Mouse (Mus musculus): ENCODE data around the gene Psmc3.
A peak's percentile ranks its signal among the peaks of the same experiment; 100 is the strongest.
"Not testable (repeated sequence)": the region's sequence is repeated elsewhere in the genome, so short reads cannot be mapped to it uniquely, and the experiment has no call there.

Psmc3 gene

DNA sequence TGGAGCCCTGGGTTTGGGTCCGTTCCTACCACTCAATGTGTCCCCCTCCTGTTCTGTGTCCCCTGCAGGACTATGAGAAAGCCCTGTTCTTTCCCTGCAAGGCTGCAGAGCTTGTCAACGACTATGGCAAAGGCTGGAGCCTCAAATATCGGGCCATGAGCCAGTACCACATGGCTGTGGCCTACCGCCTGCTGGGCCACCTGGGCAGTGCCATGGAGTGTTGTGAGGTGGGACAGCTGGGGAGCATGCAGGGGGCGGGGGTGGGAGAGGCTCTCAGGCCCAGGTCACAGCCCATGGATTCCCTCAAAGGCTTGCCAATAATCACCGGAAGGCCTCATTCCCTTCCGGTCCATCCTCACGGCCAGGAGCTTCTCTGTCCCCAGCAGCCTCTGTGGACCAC, 12.0 kb upstream of the Psmc3 start:
- DNase-seq (ENCODE audit: low read depth, low spot score) = no peak
- Histone ChIP-seq H3K27me3 (ENCODE audit: control insufficient read depth, insufficient read depth, low read length, poor library complexity, severe bottlenecking) (no peaks in the 10 kb centered on the region), H3K36me3 (ENCODE audit: control insufficient read depth, insufficient read depth, low read length, poor library complexity, severe bottlenecking) (no peaks in the 10 kb centered on the region)

DNA sequence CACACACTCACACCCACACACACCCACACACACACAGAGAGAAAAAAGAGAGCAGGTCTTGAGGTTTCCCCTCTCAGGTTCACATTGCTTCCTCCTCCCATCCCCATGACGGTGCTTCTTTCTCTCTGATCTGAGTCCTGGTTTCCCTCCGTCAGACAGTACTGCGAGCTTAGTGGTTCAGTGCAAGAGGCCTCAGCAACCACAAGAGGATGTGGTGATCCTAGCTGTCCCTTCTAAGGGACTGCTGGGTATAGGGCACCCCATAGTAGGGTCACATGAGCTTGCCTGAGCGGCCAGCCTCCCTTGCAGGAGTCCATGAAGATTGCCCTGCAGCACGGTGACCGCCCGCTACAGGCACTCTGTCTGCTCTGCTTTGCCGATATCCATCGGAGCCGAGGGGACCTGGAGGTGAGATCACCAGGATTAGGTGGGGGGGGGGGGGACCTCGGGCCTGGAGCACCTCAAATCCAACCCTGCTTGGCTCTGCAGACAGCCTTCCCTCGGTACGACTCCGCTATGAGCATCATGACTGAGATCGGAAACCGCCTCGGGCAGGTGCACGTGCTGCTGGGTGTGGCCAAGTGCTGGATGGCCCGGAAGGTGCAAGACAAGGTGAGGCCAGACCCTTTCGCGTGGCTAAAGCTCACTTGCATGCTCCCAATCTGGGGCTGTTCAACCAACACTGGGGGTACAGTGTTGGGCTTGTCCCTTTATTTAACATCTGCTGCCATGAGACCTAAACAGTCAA, 11.0 kb upstream of the Psmc3 start:
- Histone ChIP-seq H3K36me3 (ENCODE audit: control insufficient read depth, insufficient read depth, low read length, poor library complexity, severe bottlenecking) (no peaks in the 10 kb centered on the region), H3K27me3 (ENCODE audit: control insufficient read depth, insufficient read depth, low read length, poor library complexity, severe bottlenecking) (no peaks in the 10 kb centered on the region)
- DNase-seq (ENCODE audit: low read depth, low spot score) = peak; percentile 49

DNA sequence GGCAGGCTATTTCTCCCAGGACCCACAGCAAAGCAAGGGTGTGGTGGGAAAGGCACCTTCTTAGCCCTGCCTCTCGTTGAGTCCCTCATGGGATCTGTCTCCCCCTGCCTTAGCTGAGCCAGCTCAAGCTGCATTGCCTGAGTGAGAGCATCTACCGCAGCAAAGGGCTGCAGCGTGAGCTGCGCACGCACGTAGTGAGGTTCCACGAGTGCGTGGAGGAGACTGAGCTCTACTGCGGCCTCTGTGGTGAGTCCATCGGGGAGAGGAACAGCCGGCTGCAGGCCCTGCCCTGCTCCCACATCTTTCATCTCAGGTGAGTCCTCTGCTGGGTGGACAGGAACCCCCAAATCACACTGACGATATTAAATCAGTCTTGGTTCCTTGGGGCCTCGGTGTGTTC, 9.1 kb upstream of the Psmc3 start:
- no peaks in the 10 kb centered on the region for H3K36me3 ChIP-seq (ENCODE audit: control insufficient read depth, insufficient read depth, low read length, poor library complexity, severe bottlenecking)
- H3K27me3 ChIP-seq (ENCODE audit: control insufficient read depth, insufficient read depth, low read length, poor library complexity, severe bottlenecking) = no peaks in the 10 kb centered on the region

DNA sequence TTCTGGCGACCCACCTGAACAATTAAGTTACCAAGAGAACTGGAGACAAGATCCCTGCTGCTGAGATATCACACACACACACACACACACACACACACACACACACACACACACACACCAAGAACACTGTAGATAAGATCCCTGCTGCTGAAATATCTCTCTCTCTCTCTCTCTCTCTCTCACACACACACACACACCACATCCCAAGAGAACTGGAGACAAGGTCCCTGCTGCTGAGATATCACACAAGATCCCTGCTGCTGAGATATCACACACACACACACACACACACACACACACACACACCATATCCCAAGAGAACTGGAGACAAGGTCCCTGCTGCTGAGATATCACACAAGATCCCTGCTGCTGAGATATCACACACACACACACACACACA, 8.0 kb upstream of the Psmc3 start:
- DNase-seq (ENCODE audit: low read depth, low spot score); H3K36me3 ChIP-seq (ENCODE audit: control insufficient read depth, insufficient read depth, low read length, poor library complexity, severe bottlenecking); H3K27me3 ChIP-seq (ENCODE audit: control insufficient read depth, insufficient read depth, low read length, poor library complexity, severe bottlenecking): not testable (repeated sequence)

More for the DNA sequence above, 9.1 kb upstream of the Psmc3 start:
- no peak for DNase-seq (ENCODE audit: low read depth, low spot score)

DNA sequence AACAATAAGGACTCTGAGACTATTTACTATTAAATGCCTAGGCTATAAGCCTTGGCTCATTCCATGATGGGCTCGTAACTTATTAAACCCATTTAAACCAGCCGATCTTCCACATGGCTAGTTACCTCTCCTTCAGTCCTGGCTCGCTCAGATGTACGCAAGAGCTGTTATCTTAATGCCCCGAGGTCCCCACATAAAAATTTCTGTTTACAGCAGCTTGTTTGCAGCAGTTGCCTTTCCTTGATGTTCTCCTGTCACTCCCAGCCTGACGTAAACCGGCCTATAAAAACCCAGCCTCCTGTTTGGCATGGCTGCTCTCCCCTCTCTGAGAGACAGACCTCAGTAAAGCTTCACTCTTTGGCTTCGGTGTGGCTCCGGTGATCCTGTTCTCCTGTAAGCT, 6.5 kb upstream of the Psmc3 start:
- Histone ChIP-seq H3K27me3 (ENCODE audit: control insufficient read depth, insufficient read depth, low read length, poor library complexity, severe bottlenecking) (no peaks in the 10 kb centered on the region), H3K36me3 (ENCODE audit: control insufficient read depth, insufficient read depth, low read length, poor library complexity, severe bottlenecking) (no peaks in the 10 kb centered on the region)
- DNase-seq (ENCODE audit: low read depth, low spot score) = no peak

DNA sequence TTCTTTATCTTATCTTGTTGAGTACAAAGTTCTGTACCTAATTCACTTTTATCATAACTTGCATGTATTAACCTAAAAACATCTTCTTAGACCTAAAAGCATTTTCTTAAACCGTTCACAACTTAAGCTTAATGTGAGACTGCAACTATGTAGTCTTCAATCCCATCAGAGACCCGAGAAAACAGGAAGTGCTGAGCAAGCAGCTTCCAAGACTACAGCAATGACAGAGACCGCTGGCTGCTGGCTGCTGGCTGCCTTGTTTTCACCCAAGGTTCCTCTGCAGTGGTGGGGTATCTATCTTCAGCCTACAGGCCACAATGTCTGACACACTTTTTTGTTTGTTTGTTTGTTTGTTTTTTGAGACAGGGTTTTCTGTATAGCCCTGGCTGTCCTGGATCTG, 1.9 kb upstream of the Psmc3 start:
- H3K36me3 ChIP-seq (ENCODE audit: control insufficient read depth, insufficient read depth, low read length, poor library complexity, severe bottlenecking) = peaks cover under 1% of the 10 kb centered on the region; the same call in 1 of the 2 replicates
- DNase-seq (ENCODE audit: low read depth, low spot score) = no peak
- no peaks in the 10 kb centered on the region for H3K27me3 ChIP-seq (ENCODE audit: control insufficient read depth, insufficient read depth, low read length, poor library complexity, severe bottlenecking)

DNA sequence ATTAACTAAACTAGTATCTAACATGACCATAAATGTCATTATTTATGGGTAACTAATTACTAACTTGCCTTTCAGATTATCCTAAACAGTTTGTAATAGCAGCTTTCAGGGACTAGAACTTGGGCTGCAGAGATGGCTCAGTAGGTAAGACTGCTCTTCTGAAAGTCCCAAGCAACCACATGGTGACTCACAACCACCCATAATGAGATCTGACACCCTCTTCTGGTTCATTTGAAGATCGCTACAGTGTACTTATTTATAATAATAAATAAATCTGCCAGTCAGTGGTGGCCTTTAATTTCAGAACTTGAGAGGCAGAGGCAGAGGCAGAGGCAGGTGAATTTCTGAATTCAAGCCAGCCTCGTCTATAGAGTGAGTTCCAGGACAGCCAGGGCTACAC, 1.1 kb upstream of the Psmc3 start:
- peaks cover 2% of the 10 kb centered on the region; the same call in 1 of the 2 replicates for H3K36me3 ChIP-seq (ENCODE audit: control insufficient read depth, insufficient read depth, low read length, poor library complexity, severe bottlenecking)
- H3K27me3 ChIP-seq (ENCODE audit: control insufficient read depth, insufficient read depth, low read length, poor library complexity, severe bottlenecking) = no peaks in the 10 kb centered on the region
- DNase-seq (ENCODE audit: low read depth, low spot score) = peak; percentile 50

DNA sequence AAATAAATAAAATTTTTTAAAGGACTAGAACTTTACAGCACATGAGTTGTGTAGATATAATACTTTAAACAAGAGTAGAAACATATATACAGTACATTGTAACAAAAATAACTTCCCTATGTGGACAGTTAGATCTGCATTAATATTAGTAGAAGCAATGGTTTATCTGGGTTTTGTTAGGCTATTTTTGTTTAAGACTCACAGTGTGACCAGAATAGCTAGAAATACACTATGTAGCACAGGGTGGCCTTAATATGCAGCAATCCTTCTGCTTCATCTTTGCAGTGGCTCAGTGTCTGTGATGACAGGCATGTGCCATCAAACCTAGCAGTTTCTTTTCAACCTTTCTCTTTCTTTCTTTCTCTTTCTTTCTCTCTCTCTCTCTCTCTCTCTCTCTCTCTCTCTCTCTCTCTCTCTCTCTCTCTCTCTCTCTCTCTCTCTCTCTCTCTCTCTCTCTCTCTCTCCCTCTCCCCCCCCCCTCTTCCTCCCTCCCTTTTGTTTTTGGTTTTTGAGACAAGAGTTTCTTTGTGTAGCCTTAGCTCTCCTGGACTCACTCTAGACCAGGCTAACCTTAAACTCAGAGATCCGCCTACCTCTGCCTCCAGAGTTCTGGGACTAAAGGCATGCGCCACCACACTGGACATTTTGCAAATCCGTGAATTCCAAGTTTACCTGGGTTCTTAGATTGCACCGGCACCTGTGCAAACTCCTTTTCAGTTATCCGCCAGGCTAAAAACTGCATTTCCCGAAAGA, 452 bp upstream of the Psmc3 start:
- peaks cover 5% of the 10 kb centered on the region; the same call in 1 of the 2 replicates for H3K36me3 ChIP-seq (ENCODE audit: control insufficient read depth, insufficient read depth, low read length, poor library complexity, severe bottlenecking)
- H3K27me3 ChIP-seq (ENCODE audit: control insufficient read depth, insufficient read depth, low read length, poor library complexity, severe bottlenecking) = no peaks in the 10 kb centered on the region
- no peak for DNase-seq (ENCODE audit: low read depth, low spot score)

DNA sequence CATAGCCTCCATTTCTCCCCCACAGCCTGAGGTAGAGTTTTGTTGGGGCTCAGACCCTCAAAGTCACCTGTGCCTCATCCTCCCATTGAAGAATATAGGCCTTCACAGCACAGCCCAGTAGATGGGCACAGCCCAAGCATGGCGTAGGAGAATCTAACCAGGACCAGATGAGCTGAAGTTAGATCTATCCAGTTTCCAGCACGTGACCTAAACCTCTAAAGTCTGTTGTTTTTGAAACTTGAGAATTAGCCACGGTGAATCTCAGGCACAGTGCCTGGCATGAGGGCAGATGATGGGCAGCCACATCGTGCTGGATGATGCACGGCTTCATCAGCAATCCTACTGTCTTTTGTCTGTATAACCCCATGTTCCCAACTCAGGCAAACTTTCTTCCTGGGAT, 4.6 kb downstream of the Psmc3 start:
- DNase-seq (ENCODE audit: low read depth, low spot score) = no peak
- no peaks in the 10 kb centered on the region for H3K27me3 ChIP-seq (ENCODE audit: control insufficient read depth, insufficient read depth, low read length, poor library complexity, severe bottlenecking)
- H3K36me3 ChIP-seq (ENCODE audit: control insufficient read depth, insufficient read depth, low read length, poor library complexity, severe bottlenecking) = peaks cover 13% of the 10 kb centered on the region

DNA sequence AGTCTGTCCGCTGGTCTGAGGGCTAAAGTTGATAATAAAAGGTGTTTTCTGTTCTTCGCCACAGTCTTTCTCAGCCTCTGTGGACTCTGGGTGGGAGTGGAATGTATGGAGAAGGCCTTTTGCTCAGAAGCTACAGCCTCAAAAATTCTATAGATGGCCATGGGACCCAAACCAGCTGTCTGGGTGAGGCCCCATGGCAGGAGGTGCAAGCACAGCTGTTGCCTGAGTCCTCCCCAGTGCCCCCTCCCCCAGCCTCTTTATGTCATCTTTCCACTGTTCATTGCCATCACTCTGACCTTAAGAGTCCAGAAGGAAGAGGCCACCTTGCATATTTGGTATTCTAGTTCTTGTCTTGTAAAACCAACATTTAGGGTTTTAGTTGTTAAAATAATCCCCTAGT, 5.6 kb downstream of the Psmc3 start:
- Histone ChIP-seq H3K27me3 (ENCODE audit: control insufficient read depth, insufficient read depth, low read length, poor library complexity, severe bottlenecking) (no peaks in the 10 kb centered on the region), H3K36me3 (ENCODE audit: control insufficient read depth, insufficient read depth, low read length, poor library complexity, severe bottlenecking) (peaks cover 16% of the 10 kb centered on the region)
- DNase-seq (ENCODE audit: low read depth, low spot score) = no peak

DNA sequence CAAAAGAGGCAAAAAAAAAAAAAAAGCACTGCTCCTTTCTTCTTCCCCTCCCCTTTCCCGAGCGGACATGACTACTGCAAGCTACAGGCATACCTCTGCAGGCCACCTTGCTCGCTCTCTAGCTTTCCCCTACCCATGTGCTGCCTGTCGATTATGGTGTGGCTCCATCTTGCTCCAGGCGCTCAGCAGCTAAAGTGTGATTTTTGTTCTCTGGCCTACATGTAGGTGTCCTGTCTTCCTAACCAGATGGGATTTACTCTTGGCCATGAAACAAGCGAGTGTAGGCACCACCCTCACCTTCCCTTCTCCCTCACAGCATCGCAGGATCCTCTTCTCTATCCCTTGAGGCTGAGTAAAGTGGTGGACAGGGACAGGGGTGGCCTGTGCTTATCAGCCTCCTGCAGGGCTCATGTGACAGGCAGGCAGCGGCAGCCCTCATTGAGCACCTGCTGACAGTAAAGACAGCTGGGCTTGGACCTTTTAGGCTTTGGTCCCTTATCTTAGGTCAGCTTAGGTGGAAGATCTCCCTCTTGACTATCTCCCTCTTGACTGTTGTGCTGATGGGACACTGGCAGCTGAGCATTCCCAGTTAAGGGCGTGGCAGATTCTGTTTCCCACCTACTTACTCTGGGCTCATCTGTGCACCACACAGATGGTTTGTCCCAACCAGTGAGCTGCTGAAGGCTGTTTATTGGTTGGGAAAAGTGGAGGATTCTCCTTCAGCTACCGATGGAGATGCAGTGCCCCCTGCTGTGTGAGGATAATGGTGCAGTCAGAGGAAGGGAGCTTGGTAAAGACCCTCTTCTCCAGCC, 6.9 kb downstream of the Psmc3 start:
- no peaks in the 10 kb centered on the region for H3K27me3 ChIP-seq (ENCODE audit: control insufficient read depth, insufficient read depth, low read length, poor library complexity, severe bottlenecking)
- H3K36me3 ChIP-seq (ENCODE audit: control insufficient read depth, insufficient read depth, low read length, poor library complexity, severe bottlenecking) = peaks cover 16% of the 10 kb centered on the region
- DNase-seq (ENCODE audit: low read depth, low spot score) = peak; percentile 29

DNA sequence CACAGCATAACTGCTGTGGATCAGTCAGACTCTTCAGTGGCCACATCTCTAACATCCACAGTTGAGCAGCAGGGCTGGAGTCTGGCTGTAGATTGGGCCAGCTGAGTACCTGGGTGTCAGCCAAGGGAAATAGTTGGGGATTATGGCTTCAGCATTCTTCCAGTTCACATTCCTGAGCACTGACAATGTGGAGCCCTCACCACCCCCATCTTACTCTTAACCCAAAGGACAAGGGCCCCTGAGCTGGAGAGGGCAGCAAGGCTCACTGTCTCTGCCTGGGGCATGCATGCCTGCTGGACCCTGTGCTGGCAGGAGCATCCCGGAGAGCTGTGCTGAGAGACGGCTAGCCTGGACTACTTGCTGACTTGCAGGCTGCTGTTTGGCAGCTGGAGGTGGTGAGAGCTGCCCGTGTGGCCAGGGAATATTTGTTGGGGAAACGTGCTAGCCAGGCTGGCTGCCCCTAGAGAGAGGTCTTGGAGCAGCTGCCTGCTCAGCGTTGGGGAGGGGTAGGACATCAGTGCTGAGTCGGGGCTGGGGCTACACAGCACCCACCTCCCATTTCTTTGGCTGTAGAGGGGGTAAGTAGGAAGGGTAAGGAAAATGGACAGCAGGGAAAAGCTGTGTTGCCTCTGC, 8.2 kb downstream of the Psmc3 start:
- DNase-seq (ENCODE audit: low read depth, low spot score) = no peak
- no peaks in the 10 kb centered on the region for H3K27me3 ChIP-seq (ENCODE audit: control insufficient read depth, insufficient read depth, low read length, poor library complexity, severe bottlenecking)

DNA sequence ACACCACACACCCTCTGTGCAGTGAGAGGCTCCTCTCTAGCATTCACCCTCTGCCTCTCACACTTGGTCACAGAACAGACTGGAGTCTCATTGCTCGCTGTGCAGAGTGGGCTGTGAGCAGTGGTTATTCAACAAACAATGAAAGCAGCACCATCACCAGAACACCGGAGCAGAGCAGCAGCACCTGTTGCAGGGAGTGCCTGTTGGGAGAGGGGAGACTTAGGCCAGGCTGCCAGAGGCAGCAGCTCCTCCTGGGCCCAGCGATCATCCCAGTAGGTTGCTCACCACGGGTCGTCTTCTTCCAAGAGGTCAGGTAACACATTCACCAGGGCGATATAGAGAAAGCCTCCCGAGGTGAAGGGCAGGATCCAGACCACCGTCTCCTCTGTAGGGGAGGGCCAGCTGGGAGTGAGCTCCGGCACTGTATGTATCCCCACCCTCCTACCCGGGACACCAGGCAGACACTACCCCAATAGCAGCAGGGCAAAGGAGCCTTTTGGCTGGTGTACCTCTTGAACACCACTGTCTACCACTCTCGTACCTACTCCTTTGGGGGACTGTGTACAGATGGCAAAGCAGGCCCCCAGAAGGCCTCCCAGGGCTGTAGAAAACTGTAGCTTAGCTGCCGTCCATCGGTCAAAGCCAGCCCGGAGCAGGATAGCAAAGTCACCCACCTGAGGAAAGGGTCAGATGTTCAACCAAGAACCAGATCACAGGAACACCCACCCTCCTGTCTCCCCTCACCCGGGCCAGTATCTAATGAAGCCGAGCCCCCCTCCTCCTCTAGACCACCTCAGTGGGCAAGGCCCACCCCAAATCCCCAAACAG, 9.2 kb downstream of the Psmc3 start:
- Histone ChIP-seq H3K36me3 (ENCODE audit: control insufficient read depth, insufficient read depth, low read length, poor library complexity, severe bottlenecking) (peaks cover 12% of the 10 kb centered on the region), H3K27me3 (ENCODE audit: control insufficient read depth, insufficient read depth, low read length, poor library complexity, severe bottlenecking) (no peaks in the 10 kb centered on the region)
- DNase-seq (ENCODE audit: low read depth, low spot score) = no peak

More for the DNA sequence above, 8.2 kb downstream of the Psmc3 start:
- H3K36me3 ChIP-seq (ENCODE audit: control insufficient read depth, insufficient read depth, low read length, poor library complexity, severe bottlenecking) = peaks cover 15% of the 10 kb centered on the region

DNA sequence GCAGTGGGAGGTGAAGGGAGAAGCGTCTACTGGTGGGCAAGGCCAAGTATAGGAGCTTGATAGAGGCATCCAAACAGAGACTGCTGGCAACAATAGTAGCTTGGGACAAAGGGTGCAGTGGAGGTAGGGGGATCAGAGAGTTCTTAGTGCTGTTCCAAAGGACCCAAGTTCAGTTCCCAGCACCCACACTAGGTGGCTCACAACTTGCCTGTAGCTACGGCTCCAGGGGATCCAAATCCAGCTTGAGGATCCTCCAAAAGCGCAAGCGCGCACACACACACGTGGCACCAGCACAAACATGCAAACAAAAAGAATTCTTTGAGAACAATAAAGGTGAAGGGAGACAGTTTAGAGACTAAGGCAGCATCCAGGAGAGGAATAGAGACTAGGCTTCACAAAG, 10.4 kb downstream of the Psmc3 start:
- no peak for DNase-seq (ENCODE audit: low read depth, low spot score)
- H3K36me3 ChIP-seq (ENCODE audit: control insufficient read depth, insufficient read depth, low read length, poor library complexity, severe bottlenecking) = peaks cover 9% of the 10 kb centered on the region
- no peaks in the 10 kb centered on the region for H3K27me3 ChIP-seq (ENCODE audit: control insufficient read depth, insufficient read depth, low read length, poor library complexity, severe bottlenecking)

Data from splenic B cell, adult 2 months (primary cell).